Comparison of ENCODE assay signal across 7 mouse cellular contexts in the genomic region with DNA sequence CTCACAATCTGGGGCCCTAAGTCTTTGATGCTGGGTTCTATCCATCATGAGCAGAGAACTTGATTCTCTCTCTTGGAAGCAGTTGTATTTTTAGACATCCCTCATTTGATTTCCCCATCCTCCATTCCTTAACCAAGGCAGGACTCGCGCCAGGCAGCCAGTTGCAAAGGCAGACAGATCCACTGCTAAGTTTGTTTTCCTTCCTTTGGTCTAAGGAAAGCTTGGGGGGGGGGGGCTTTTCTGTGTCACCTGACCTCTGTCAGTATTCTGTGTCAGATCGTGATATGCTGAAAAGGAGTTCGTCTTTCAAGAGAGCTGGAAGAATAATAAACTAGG. TPM values are rescaled to one million over a fixed set of nuclear protein-coding genes. Genes with fewer than 3 reads are reported as not detected.
DNase-seq lines count a peak whose midpoint lies in the region; ATAC-seq lines count a peak whose summit lies in the region.

No protein-coding gene starts in this region.

- 3% methylated on average over 4 of the region's 4 CpGs for WGBS in embryonic facial prominence, embryonic 13.5 days
- WGBS in hindbrain, embryonic 12.5 days = 5% methylated on average over 4 of the region's 4 CpGs
- WGBS in neural tube, embryonic 12.5 days = 11% methylated on average over 4 of the region's 4 CpGs

- H3K36me3 ChIP-seq in embryonic facial prominence, embryonic 13.5 days = no peaks in the 10 kb centered on the region
- H3K36me3 ChIP-seq in hindbrain, embryonic 12.5 days = no peaks in the 10 kb centered on the region
- H3K36me3 ChIP-seq in neural tube, embryonic 12.5 days = no peaks in the 10 kb centered on the region

- DNase-seq in layer of hippocampus, adult 9-11 months = peak; percentile 10
- no peak for DNase-seq in layer of hippocampus, postnatal 25 days (ENCODE audit: extremely low spot score in 1 of 2, low spot score in 1 of 2)
- DNase-seq in urinary bladder, postnatal 36 days (ENCODE audit: low spot score in 2 of 2) = no peak
- DNase-seq in ovary, postnatal 14 days (ENCODE audit: low spot score) = no peak

- H3K27ac ChIP-seq in embryonic facial prominence, embryonic 13.5 days = no peak overlapping the region
- H3K27ac ChIP-seq in hindbrain, embryonic 12.5 days = no peak overlapping the region; the same call in 1 of the 2 replicates
- H3K27ac ChIP-seq in neural tube, embryonic 12.5 days = no peak overlapping the region

- peak overlapping the region; percentile 93 for H3K4me2 ChIP-seq in embryonic facial prominence, embryonic 13.5 days
- peak overlapping the region; percentile 79 for H3K4me2 ChIP-seq in hindbrain, embryonic 12.5 days (replicated peaks)
- peak overlapping the region; percentile 82 for H3K4me2 ChIP-seq in neural tube, embryonic 12.5 days (replicated peaks)

- H3K27me3 ChIP-seq in embryonic facial prominence, embryonic 13.5 days = peaks cover 74% of the 10 kb centered on the region
- H3K27me3 ChIP-seq in hindbrain, embryonic 12.5 days = peaks cover 60% of the 10 kb centered on the region
- H3K27me3 ChIP-seq in neural tube, embryonic 12.5 days (replicated peaks) = peaks cover 32% of the 10 kb centered on the region

- no peak for ATAC-seq in embryonic facial prominence, embryonic 13.5 days (ENCODE audit: insufficient number of reproducible peaks, insufficient read depth, low FRiP score, low TSS enrichment, low read depth)
- no peak for ATAC-seq in hindbrain, embryonic 12.5 days (ENCODE audit: low FRiP score)
- no peak for ATAC-seq in neural tube, embryonic 12.5 days (ENCODE audit: low FRiP score, low read depth)

- no peaks in the 10 kb centered on the region for H3K9me3 ChIP-seq in embryonic facial prominence, embryonic 13.5 days
- H3K9me3 ChIP-seq in hindbrain, embryonic 12.5 days (replicated peaks) = no peaks in the 10 kb centered on the region
- no peaks in the 10 kb centered on the region for H3K9me3 ChIP-seq in neural tube, embryonic 12.5 days

- H3K9ac ChIP-seq in embryonic facial prominence, embryonic 13.5 days = peak overlapping the region; percentile 77
- H3K9ac ChIP-seq in hindbrain, embryonic 12.5 days = peak overlapping the region; percentile 70; the same call in 1 of the 2 replicates
- peak overlapping the region; percentile 62 for H3K9ac ChIP-seq in neural tube, embryonic 12.5 days

- H3K4me1 ChIP-seq in embryonic facial prominence, embryonic 13.5 days = peaks cover 40% of the 10 kb centered on the region
- peaks cover 24% of the 10 kb centered on the region for H3K4me1 ChIP-seq in hindbrain, embryonic 12.5 days
- H3K4me1 ChIP-seq in neural tube, embryonic 12.5 days = peaks cover 24% of the 10 kb centered on the region; the same call in 1 of the 2 replicates

- H3K4me3 ChIP-seq in embryonic facial prominence, embryonic 13.5 days = peak overlapping the region; percentile 63
- H3K4me3 ChIP-seq in hindbrain, embryonic 12.5 days = peak overlapping the region; percentile 62
- peak overlapping the region; percentile 59 for H3K4me3 ChIP-seq in neural tube, embryonic 12.5 days

RNA-seq across cellular contexts. Expression of a gene that starts 11.4 kb away (rescaled TPM):
- 1 to 10 TPM; 6.9 to 7.6 TPM for total RNA-seq in layer of hippocampus, postnatal 25 days (2021)
- polyA plus RNA-seq in embryonic facial prominence, embryonic 13.5 days (2015; fragmentation: Nextera tagmentation; extraction: Ambion mirVana) = 1.5 and 1.9 TPM in 2 replicates
- polyA plus RNA-seq in hindbrain, embryonic 12.5 days (2016; fragmentation: Nextera tagmentation; extraction: Ambion mirVana) = 3.5 TPM in 2 replicates
- polyA plus RNA-seq in neural tube, embryonic 12.5 days (2016; fragmentation: Nextera tagmentation; extraction: Ambion mirVana) = 2.6 and 3.5 TPM in 2 replicates
